ENCODE assay signal across 15 mouse cellular contexts in genomic region chr17:5247737-5248136, GRCm38 (mm10).
DNase-seq lines count a peak whose midpoint lies in the region; ATAC-seq lines count a peak whose summit lies in the region.
"Had no signal": no experiment of that assay in that cellular context is flagged by ENCODE, and none has a peak within 500 bp of the region (broad histone marks: within the 10 kb centered on the region; RNA-seq: fewer than 3 reads in every experiment).

No protein-coding gene starts in this region.

- H3K4me1 ChIP-seq in heart, embryonic 13.5 days = peaks cover 45% of the 10 kb centered on the region

- intact Hi-C loops in heart, postnatal 10 days (cut with DNase I) = loop anchor here (5.0 kb wide), 1 partner anchor 45 kb away; no protein-coding TSS in a partner anchor

- peak overlapping the region; percentile 83 for H3K27ac ChIP-seq in heart, embryonic 13.5 days (replicated peaks)
- H3K27ac ChIP-seq: forebrain, embryonic 13.5 days; limb, embryonic 13.5 days had no signal

- 57% methylated on average over 15 of the region's 15 CpGs for WGBS in heart, embryonic 13.5 days

- H3K4me2 ChIP-seq in heart, embryonic 13.5 days = no peak overlapping the region
- H3K4me2 ChIP-seq: forebrain, embryonic 13.5 days; limb, embryonic 13.5 days had no signal

- peak; percentile 39 to 41 for DNase-seq in cerebellum, adult 18-20 months
- DNase-seq in cerebellum, adult 9-10 months = no peak
- no peak for DNase-seq in heart, postnatal 10 days
- peak; percentile 17 to 40 for DNase-seq in kidney, postnatal 4 days
- DNase-seq in kidney, adult 11 months = no peak
- peak; percentile 18 for DNase-seq in heart, postnatal 4 days
- DNase-seq in Muller cell, postnatal 12 days (ENCODE audit: inconsistent ontology term) = no peak
- DNase-seq: adrenal gland, postnatal 36 days; layer of hippocampus, adult 9-11 months; thymus, postnatal 4 days had no signal

- no peak for ATAC-seq in heart, embryonic 13.5 days (ENCODE audit: extremely low read depth, insufficient number of reproducible peaks, low FRiP score, low TSS enrichment)
- ATAC-seq: forebrain, embryonic 13.5 days; inflammation-experienced regulatory T-cells, adult 6 months had no signal

- H3K4me3 ChIP-seq in heart, embryonic 13.5 days = no peak overlapping the region
- H3K4me3 ChIP-seq: forebrain, embryonic 13.5 days; limb, embryonic 13.5 days had no signal

- H3K9me3 ChIP-seq in heart, embryonic 13.5 days = no peaks in the 10 kb centered on the region
- H3K9me3 ChIP-seq: forebrain, embryonic 13.5 days; limb, embryonic 13.5 days had no signal

- H3K27me3 ChIP-seq in heart, embryonic 13.5 days (replicated peaks) = no peaks in the 10 kb centered on the region
- H3K27me3 ChIP-seq: forebrain, embryonic 13.5 days; limb, embryonic 13.5 days; Patski had no signal

- peaks cover 15% of the 10 kb centered on the region; the same call in 1 of the 2 replicates for H3K36me3 ChIP-seq in heart, embryonic 13.5 days

- no peak overlapping the region for H3K9ac ChIP-seq in heart, embryonic 13.5 days
- H3K9ac ChIP-seq: forebrain, embryonic 13.5 days had no signal

Comparison
In these comparisons a context has a peak if more than half of its experiments do, and no peak if none do; other contexts are left out.
1. DNase-seq: peak in cerebellum, adult 18-20 months (2 of 2), kidney, postnatal 4 days (2 of 2) and heart, postnatal 4 days (single experiment); none in cerebellum, adult 9-10 months (single experiment), heart, postnatal 10 days (0 of 2), kidney, adult 11 months (single experiment) and Muller cell, postnatal 12 days (single experiment).